Mouse (Mus musculus) G1E (cell line): ENCODE measurements around the gene Dab2.

ENCODE experiments used
- CTCF ChIP-seq: IDR thresholded peaks from 2 replicates; pipeline ENCODE4 v1.5.1; 2012; ENCODE audit warnings: low read depth, low read length, inconsistent platforms, mixed read lengths
- TAL1 ChIP-seq: conservative IDR thresholded peaks from 2 replicates; pipeline ENCODE4 v1.6.1; 2012; ENCODE audit warnings: low read depth, low read length, inconsistent platforms, mixed read lengths

DNA sequence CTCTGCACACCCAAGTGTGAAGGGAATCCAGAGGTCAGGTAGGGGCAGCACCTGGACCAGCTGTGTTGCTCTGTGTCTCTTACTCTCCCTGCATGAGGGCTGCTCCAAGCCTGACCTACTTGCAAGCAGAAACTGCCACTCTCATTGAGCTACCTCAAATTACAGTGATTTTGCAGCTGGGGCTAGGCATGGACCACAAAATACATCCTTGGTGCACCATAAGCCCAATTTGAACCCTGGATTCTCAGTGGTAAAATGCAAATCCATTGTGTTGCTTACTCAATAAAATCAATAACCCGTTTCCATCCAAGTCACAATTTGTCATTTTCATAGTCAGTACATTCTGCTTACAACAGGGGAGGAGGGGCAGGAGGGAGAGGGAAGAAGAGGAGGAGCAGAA, 85.7 kb downstream of the Dab2 start:
- no peak for TF ChIP-seq TAL1
- no peak for TF ChIP-seq CTCF
